Mouse (Mus musculus): ENCODE data around the gene Isx. TPM values are rescaled to one million over a fixed set of nuclear protein-coding genes. Genes with fewer than 3 reads are reported as not detected.

The Isx gene
- polyA plus RNA-seq, 1 experiment from 2014 or later = not detected

Other genes with a start within 250 kb of the Isx start
- 45.3 and 52.6 TPM in 2 replicates for gene Hmgxb4, start 120.2 kb downstream of the Isx start, polyA plus RNA-seq (2014; fragmentation: Nextera tagmentation; extraction: Ambion mirVana)
- 23.8 and 24.2 TPM in 2 replicates for gene Tom1, start 160.5 kb downstream of the Isx start, polyA plus RNA-seq (2014; fragmentation: Nextera tagmentation; extraction: Ambion mirVana)
- gene Hmox1, start 220.4 kb downstream of the Isx start, polyA plus RNA-seq (2014; fragmentation: Nextera tagmentation; extraction: Ambion mirVana) = 13.6 and 15.7 TPM in 2 replicates
- gene Mcm5, start 236.4 kb downstream of the Isx start, polyA plus RNA-seq (2014; fragmentation: Nextera tagmentation; extraction: Ambion mirVana) = 175 and 195 TPM in 2 replicates